Mouse (Mus musculus): ENCODE results near the gene Fsd1. TPM values are rescaled to one million over a fixed set of nuclear protein-coding genes. Genes with fewer than 3 reads are reported as not detected.
"Not testable (repeated sequence)": the region's sequence is repeated elsewhere in the genome, so short reads cannot be mapped to it uniquely, and the experiment has no call there.

The Fsd1 gene
- polyA plus RNA-seq (2015; fragmentation: Nextera tagmentation; extraction: Ambion mirVana) = 0.36 and 0.37 TPM in 2 replicates

- TF ChIP-seq EP300 (IDR thresholded peaks at IDR 0.05) = no peak
- Histone ChIP-seq H3K4me3 (ENCODE audit: low read depth, low read length) (no peak within 1 kb of the TSS), H3K36me3 (ENCODE audit: insufficient read depth, low read length) (no peaks in the 10 kb centered on the region), H3K27ac (ENCODE audit: low read length) (no peak within 1 kb of the TSS), H3K4me2 (replicated peaks; ENCODE audit: low read depth, low read length) (no peak within 1 kb of the TSS), H3K9me3 (ENCODE audit: low read length) (no peaks in the 10 kb centered on the region), H3K27me3 (replicated peaks; ENCODE audit: insufficient read depth, low read length) (no peaks in the 10 kb centered on the region), H3K9ac (replicated peaks; ENCODE audit: low read depth) (no peak within 1 kb of the TSS), H3K4me1 (ENCODE audit: insufficient read depth, low read depth, low read length) (no peaks in the 10 kb centered on the region)
- WGBS = 14% methylated on average over 27 of the region's 35 CpGs
- ATAC-seq (no peak), DNase-seq (ENCODE audit: low spot score) (peak; percentile 29)
These were observed at the start of gene Fsd1 for GRCm38 (mm10) chr17:55986030-55986961. Gene Fsd1, plus strand, starts transcription at chr17:55986509.

- not testable (repeated sequence) for H3K27me3 ChIP-seq (replicated peaks; ENCODE audit: insufficient read depth, low read length); H3K4me1 ChIP-seq (ENCODE audit: insufficient read depth, low read depth, low read length); H3K9me3 ChIP-seq (ENCODE audit: low read length); H3K36me3 ChIP-seq (ENCODE audit: insufficient read depth, low read length)
- WGBS = 18% methylated on average over 10 of the region's 10 CpGs
- peak; percentile 78 for TF ChIP-seq EP300 (IDR thresholded peaks at IDR 0.05)
- Histone ChIP-seq H3K4me2 (replicated peaks; ENCODE audit: low read depth, low read length) (peak overlapping the region; percentile 71), H3K27ac (ENCODE audit: low read length) (peak overlapping the region; percentile 89), H3K9ac (replicated peaks; ENCODE audit: low read depth) (peak overlapping the region; percentile 58; the same call in 1 of the 2 replicates), H3K4me3 (ENCODE audit: low read depth, low read length) (peak overlapping the region; percentile 43)
- DNase-seq (ENCODE audit: low spot score) = peak; percentile 74
- ATAC-seq = peak; percentile 20
These were observed 41.9 kb upstream of the Fsd1 start for GRCm38 (mm10) chr17:55944387-55944865.

GRCm38 (mm10) chr17:55944866-55945682, 41.2 kb upstream of the Fsd1 start:
- peak; percentile 97 for ATAC-seq
- Histone ChIP-seq H3K9ac (replicated peaks; ENCODE audit: low read depth) (peak overlapping the region; percentile 58), H3K4me3 (ENCODE audit: low read depth, low read length) (peak overlapping the region; percentile 43), H3K27ac (ENCODE audit: low read length) (peak overlapping the region; percentile 89), H3K4me2 (replicated peaks; ENCODE audit: low read depth, low read length) (peak overlapping the region; percentile 71)
- peak; percentile 82 for DNase-seq (ENCODE audit: low spot score)
- H3K27me3 ChIP-seq (replicated peaks; ENCODE audit: insufficient read depth, low read length); H3K36me3 ChIP-seq (ENCODE audit: insufficient read depth, low read length); H3K4me1 ChIP-seq (ENCODE audit: insufficient read depth, low read depth, low read length); H3K9me3 ChIP-seq (ENCODE audit: low read length): not testable (repeated sequence)
- under 1% methylated on average over 45 of the region's 56 CpGs for WGBS

GRCm38 (mm10) chr17:55945696-55946095, 40.6 kb upstream of the Fsd1 start:
- H3K36me3 ChIP-seq (ENCODE audit: insufficient read depth, low read length) = no peaks in the 10 kb centered on the region
- peak overlapping the region; percentile 43 for H3K4me3 ChIP-seq (ENCODE audit: low read depth, low read length)
- no peaks in the 10 kb centered on the region for H3K4me1 ChIP-seq (ENCODE audit: insufficient read depth, low read depth, low read length)
- H3K9ac ChIP-seq (replicated peaks; ENCODE audit: low read depth) = peak overlapping the region; percentile 58; the same call in 1 of the 2 replicates
- H3K27ac ChIP-seq (ENCODE audit: low read length) = peak overlapping the region; percentile 89
- H3K27me3 ChIP-seq (replicated peaks; ENCODE audit: insufficient read depth, low read length) = no peaks in the 10 kb centered on the region
- no peak for DNase-seq (ENCODE audit: low spot score)
- no peak for TF ChIP-seq EP300 (IDR thresholded peaks at IDR 0.05)
- no peak for TF ChIP-seq CTCF (IDR thresholded peaks at IDR 0.05)
- WGBS = 23% methylated on average over 5 of the region's 5 CpGs
- H3K4me2 ChIP-seq (replicated peaks; ENCODE audit: low read depth, low read length) = peak overlapping the region; percentile 71
- H3K9me3 ChIP-seq (ENCODE audit: low read length) = no peaks in the 10 kb centered on the region
- no peak for ATAC-seq

- DNase-seq (ENCODE audit: low spot score) = no peak
- Histone ChIP-seq H3K9me3 (ENCODE audit: low read length) (no peaks in the 10 kb centered on the region), H3K4me1 (ENCODE audit: insufficient read depth, low read depth, low read length) (no peaks in the 10 kb centered on the region), H3K9ac (replicated peaks; ENCODE audit: low read depth) (no peak overlapping the region), H3K4me3 (ENCODE audit: low read depth, low read length) (no peak overlapping the region), H3K4me2 (replicated peaks; ENCODE audit: low read depth, low read length) (no peak overlapping the region), H3K36me3 (ENCODE audit: insufficient read depth, low read length) (no peaks in the 10 kb centered on the region), H3K27ac (ENCODE audit: low read length) (no peak overlapping the region), H3K27me3 (replicated peaks; ENCODE audit: insufficient read depth, low read length) (no peaks in the 10 kb centered on the region)
- ATAC-seq = no peak
- no peak for TF ChIP-seq CTCF (IDR thresholded peaks at IDR 0.05)
- no peak for TF ChIP-seq EP300 (IDR thresholded peaks at IDR 0.05)
- 84% methylated on average over 4 of the region's 4 CpGs for WGBS
These were observed 37.7 kb upstream of the Fsd1 start for GRCm38 (mm10) chr17:55948647-55949046.

- no peak for ATAC-seq
- Histone ChIP-seq H3K4me2 (replicated peaks; ENCODE audit: low read depth, low read length) (no peak within 1 kb of the TSS), H3K9ac (replicated peaks; ENCODE audit: low read depth) (no peak within 1 kb of the TSS), H3K27ac (ENCODE audit: low read length) (no peak within 1 kb of the TSS), H3K4me3 (ENCODE audit: low read depth, low read length) (no peak within 1 kb of the TSS), H3K4me1 (ENCODE audit: insufficient read depth, low read depth, low read length) (no peaks in the 10 kb centered on the region), H3K27me3 (replicated peaks; ENCODE audit: insufficient read depth, low read length) (no peaks in the 10 kb centered on the region), H3K36me3 (ENCODE audit: insufficient read depth, low read length) (no peaks in the 10 kb centered on the region), H3K9me3 (ENCODE audit: low read length) (no peaks in the 10 kb centered on the region)
- 75% methylated on average over 2 of the region's 2 CpGs for WGBS
- no peak for TF ChIP-seq CTCF (IDR thresholded peaks at IDR 0.05)
- TF ChIP-seq EP300 (IDR thresholded peaks at IDR 0.05) = no peak
- DNase-seq (ENCODE audit: low spot score) = no peak
These were observed 36.9 kb upstream of the Fsd1 start, which contains the start of gene Zfp119b for GRCm38 (mm10) chr17:55949400-55949799. Gene Zfp119b, minus strand, starts transcription at chr17:55949500.

Data from lung, postnatal 0 days (tissue).